Mouse (Mus musculus) liver, postnatal 0 days (tissue): ENCODE results near the gene Nod2. TPM values are rescaled to one million over a fixed set of nuclear protein-coding genes. Genes with fewer than 3 reads are reported as not detected.

Experiments used
- ATAC-seq: fragments of 200-750 bp; cut with Nextera tagmentation; 2 replicates; pipeline ENCODE4 v1.8.0; 2017; ENCODE audit warnings: mild to moderate bottlenecking, moderate library complexity
- DNase-seq: peaks from one replicate; pipeline ENCODE4 v3.0.0-alpha.2; 2016
- H3K27ac ChIP-seq: fragments of 300-500 bp; sonication (generic); 2 replicates; pipeline ENCODE4 v1.5.1; 2014; ENCODE audit warnings: antibody characterized with exemption, moderate library complexity, mild to moderate bottlenecking, low read depth
- H3K27me3 ChIP-seq: fragments of 300-500 bp; sonication (generic); 2 replicates; pipeline ENCODE4 v1.6.1; 2014; ENCODE audit warnings: low read length, control low read depth, mixed read lengths; ENCODE audit not compliant: insufficient read depth
- H3K36me3 ChIP-seq: fragments of 300-500 bp; sonication (generic); replicated peaks from 2 replicates; pipeline ENCODE4 v1.6.1; 2014; ENCODE audit warnings: mild to moderate bottlenecking, control low read depth, low read length, moderate library complexity, mixed read lengths; ENCODE audit not compliant: insufficient read depth
- H3K4me1 ChIP-seq: fragments of 300-500 bp; sonication (generic); 2 replicates; pipeline ENCODE4 v1.6.1; 2014; ENCODE audit warnings: antibody characterized with exemption, mild to moderate bottlenecking, control low read depth; ENCODE audit not compliant: insufficient read depth
- H3K4me2 ChIP-seq: fragments of 300-500 bp; sonication (generic); 2 replicates; pipeline ENCODE4 v1.6.1; 2014; ENCODE audit warnings: low read depth, mild to moderate bottlenecking, low read length, moderate library complexity, mixed read lengths
- H3K4me3 ChIP-seq: fragments of 300-500 bp; sonication (generic); 2 replicates; pipeline ENCODE4 v1.5.1; 2014; ENCODE audit warnings: low read depth, low read length
- H3K9ac ChIP-seq: fragments of 300-500 bp; sonication (generic); replicated peaks from 2 replicates; pipeline ENCODE4 v1.6.1; 2014; ENCODE audit warnings: mild to moderate bottlenecking, moderate library complexity
- H3K9me3 ChIP-seq: fragments of 300-500 bp; sonication (generic); 2 replicates; pipeline ENCODE4 v1.6.1; 2016; ENCODE audit warnings: mild to moderate bottlenecking, control low read depth, low read length, mixed read lengths
- CTCF ChIP-seq: sonication (generic); IDR thresholded peaks from 2 replicates; pipeline ENCODE4 v1.5.1; 2016; ENCODE audit warnings: antibody characterized with exemption, low read depth
- EP300 ChIP-seq: IDR thresholded peaks from 2 replicates; pipeline ENCODE4 v1.6.1; 2016; ENCODE audit warnings: antibody characterized with exemption, low read depth, mild to moderate bottlenecking
- WGBS: fragments of 180-500 bp; shearing (Covaris S2); extraction: QIAGEN DNeasy Blood & Tissue Kit; methylation state at CpG from one replicate; pipeline ENCODE4 v1.1.7; 2014; ENCODE audit not compliant: insufficient replicate concordance; 5-methylcytosine and 5-hydroxymethylcytosine counted together
- polyA plus RNA-seq: library from polyadenylated mRNA; unstranded; fragments of >200 nt; fragmentation: Nextera tagmentation; extraction: Ambion mirVana; gene quantifications from 2 replicates; pipeline ENCODE4 v1.2.1, GENCODE M21; 2015

The Nod2 gene
- polyA plus RNA-seq, 1 experiment from 2014 or later = 0.07 TPM

- Histone ChIP-seq H3K4me2 (no peak overlapping the region), H3K36me3 (no peaks in the 10 kb centered on the region), H3K4me3 (no peak overlapping the region), H3K9me3 (no peaks in the 10 kb centered on the region), H3K27ac (no peak overlapping the region), H3K27me3 (no peaks in the 10 kb centered on the region), H3K4me1 (peaks cover 4% of the 10 kb centered on the region; the same call in 1 of the 2 replicates), H3K9ac (no peak overlapping the region)
- DNase-seq = no peak
- no peak for ATAC-seq
- no peak for TF ChIP-seq CTCF
- no peak for TF ChIP-seq EP300
Measured at GRCm38 (mm10) chr8:88655334-88655733, 8.2 kb downstream of the Nod2 start.

- TF ChIP-seq CTCF = no peak
- TF ChIP-seq EP300 = no peak
- 63% methylated on average over 3 of the region's 3 CpGs for WGBS
- H3K4me2 ChIP-seq = no peak overlapping the region
- DNase-seq (no peak), ATAC-seq (no peak)
- no peaks in the 10 kb centered on the region for H3K36me3 ChIP-seq
- 0 out of 2 replicates have a peak, but pooled peaks cover 5% of the 10 kb centered on the region for H3K4me1 ChIP-seq
- H3K27ac ChIP-seq = no peak overlapping the region
- no peaks in the 10 kb centered on the region for H3K27me3 ChIP-seq
- H3K9me3 ChIP-seq = no peaks in the 10 kb centered on the region
- no peak overlapping the region for H3K4me3 ChIP-seq
- H3K9ac ChIP-seq = no peak overlapping the region
Measured at GRCm38 (mm10) chr8:88659873-88660272, 12.8 kb downstream of the Nod2 start.

DNA sequence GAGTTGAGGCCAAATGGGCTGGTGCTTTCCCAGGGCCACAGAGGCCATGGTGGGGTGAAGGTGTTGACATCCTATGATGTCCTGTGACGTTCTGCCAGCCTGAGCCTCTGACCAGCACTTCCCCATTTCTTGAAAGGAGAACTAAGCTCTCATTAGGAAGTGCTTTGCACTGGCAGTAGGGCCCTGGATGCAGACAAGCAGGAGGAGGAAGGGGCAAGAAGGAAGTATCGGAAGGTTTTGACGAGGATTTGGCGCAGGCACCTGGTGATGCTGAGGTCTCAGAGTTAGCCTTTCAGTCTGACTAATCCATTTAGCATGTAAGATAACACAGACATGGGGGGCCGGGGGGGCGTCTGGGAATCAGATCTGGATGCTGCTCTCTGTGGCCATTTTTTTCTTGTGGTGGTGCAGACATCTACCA, 15.3 kb downstream of the Nod2 start:
- Histone ChIP-seq H3K4me3 (no peak overlapping the region), H3K4me2 (no peak overlapping the region), H3K4me1 (peaks cover 19% of the 10 kb centered on the region), H3K27me3 (no peaks in the 10 kb centered on the region), H3K9me3 (no peaks in the 10 kb centered on the region), H3K27ac (peak overlapping the region; percentile 52; the same call in 1 of the 2 replicates), H3K36me3 (no peaks in the 10 kb centered on the region), H3K9ac (no peak overlapping the region)
- peak; percentile 53 for DNase-seq
- WGBS = 38% methylated on average over 6 of the region's 6 CpGs
- TF ChIP-seq CTCF (no peak), EP300 (no peak)
- ATAC-seq = peak; percentile 76

- H3K4me1 ChIP-seq = peaks cover 25% of the 10 kb centered on the region
- H3K4me3 ChIP-seq = no peak overlapping the region
- DNase-seq (no peak), ATAC-seq (no peak)
- H3K36me3 ChIP-seq = no peaks in the 10 kb centered on the region
- H3K4me2 ChIP-seq = no peak overlapping the region
- no peaks in the 10 kb centered on the region for H3K27me3 ChIP-seq
- no peaks in the 10 kb centered on the region for H3K9me3 ChIP-seq
- no peak for TF ChIP-seq CTCF
- TF ChIP-seq EP300 = no peak
- no peak overlapping the region for H3K27ac ChIP-seq
- 80% methylated on average over 16 of the region's 16 CpGs for WGBS
- no peak overlapping the region for H3K9ac ChIP-seq
Measured at GRCm38 (mm10) chr8:88664121-88664520, 17.0 kb downstream of the Nod2 start.

DNA sequence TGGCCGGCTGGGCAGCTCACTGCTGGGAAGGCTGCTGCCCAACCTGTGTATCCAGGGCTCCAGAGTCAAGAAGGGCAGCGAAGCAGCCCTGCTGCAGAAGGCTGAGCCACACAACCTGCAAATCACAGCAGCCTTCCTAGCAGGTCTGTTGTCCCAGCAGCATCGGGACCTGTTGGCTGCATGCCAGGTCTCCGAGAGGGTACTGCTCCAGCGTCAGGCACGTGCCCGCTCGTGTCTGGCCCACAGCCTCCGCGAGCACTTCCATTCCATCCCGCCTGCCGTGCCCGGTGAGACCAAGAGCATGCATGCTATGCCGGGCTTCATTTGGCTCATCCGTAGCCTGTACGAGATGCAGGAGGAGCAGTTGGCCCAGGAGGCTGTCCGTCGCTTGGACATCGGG, 17.8 kb downstream of the Nod2 start:
- Histone ChIP-seq H3K9ac (no peak overlapping the region), H3K36me3 (no peaks in the 10 kb centered on the region), H3K4me1 (peaks cover 25% of the 10 kb centered on the region), H3K27ac (no peak overlapping the region), H3K27me3 (no peaks in the 10 kb centered on the region), H3K9me3 (no peaks in the 10 kb centered on the region), H3K4me2 (no peak overlapping the region), H3K4me3 (no peak overlapping the region)
- no peak for ATAC-seq
- TF ChIP-seq EP300 (no peak), CTCF (no peak)
- 93% methylated on average over 19 of the region's 19 CpGs for WGBS
- no peak for DNase-seq

GRCm38 (mm10) chr8:88666435-88666834, 19.3 kb downstream of the Nod2 start:
- Histone ChIP-seq H3K36me3 (no peaks in the 10 kb centered on the region), H3K4me1 (peaks cover 25% of the 10 kb centered on the region), H3K4me3 (no peak overlapping the region), H3K9me3 (no peaks in the 10 kb centered on the region), H3K27me3 (no peaks in the 10 kb centered on the region), H3K27ac (peak overlapping the region; percentile 25; the same call in 1 of the 2 replicates), H3K4me2 (no peak overlapping the region), H3K9ac (no peak overlapping the region)
- TF ChIP-seq CTCF (no peak), EP300 (no peak)
- 30% methylated on average over 1 of the region's 1 CpGs for WGBS
- ATAC-seq (no peak), DNase-seq (peak; percentile 33)
